Mouse (Mus musculus): ENCODE measurements around the gene Plxna2.

The Plxna2 gene

DNA sequence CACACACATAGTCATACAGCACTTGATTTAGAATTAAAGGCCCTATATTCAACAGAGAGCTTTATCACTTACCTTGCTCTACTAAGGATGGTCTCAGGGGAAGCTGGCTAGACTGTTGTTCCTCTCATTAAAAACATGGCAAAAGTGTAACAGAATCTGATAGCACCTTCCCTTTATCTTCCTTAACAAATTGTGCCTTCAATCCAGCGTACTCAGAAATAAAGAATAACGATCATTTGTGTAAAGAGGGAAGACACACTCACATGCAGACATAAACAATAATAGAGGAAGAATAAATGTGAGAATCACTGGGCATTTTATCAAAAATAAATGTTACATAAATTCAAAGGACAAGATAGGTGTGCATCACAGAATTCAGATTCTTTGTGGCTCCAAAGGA lies at the start of gene Plxna2:
Gene Plxna2 (plus strand): TSS at position 301 of the 400 bp plus-strand sequence.
- DNase-seq (ENCODE audit: low spot score in 2 of 2): no peak

DNA sequence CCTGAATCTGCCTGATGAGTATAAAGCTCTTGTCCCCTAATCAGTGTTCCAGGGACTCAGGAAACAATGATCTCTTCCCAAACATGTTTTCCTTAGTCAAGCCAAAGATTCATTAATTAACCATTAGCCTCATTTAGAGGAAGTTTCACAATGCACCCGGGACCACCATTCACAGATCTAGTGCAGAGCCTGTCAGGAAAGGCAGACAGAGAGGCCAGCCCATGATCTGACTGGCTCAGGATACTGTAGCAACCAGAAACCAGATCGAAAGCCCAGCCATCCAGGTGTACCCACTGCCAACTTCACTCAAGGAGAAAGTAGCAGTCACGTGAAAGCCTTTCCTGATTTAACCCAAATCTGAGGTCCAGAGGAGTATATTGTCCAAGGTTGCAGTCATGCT lies 44.1 kb upstream of the Plxna2 start:
- DNase-seq (ENCODE audit: low spot score in 2 of 2): no peak

DNA sequence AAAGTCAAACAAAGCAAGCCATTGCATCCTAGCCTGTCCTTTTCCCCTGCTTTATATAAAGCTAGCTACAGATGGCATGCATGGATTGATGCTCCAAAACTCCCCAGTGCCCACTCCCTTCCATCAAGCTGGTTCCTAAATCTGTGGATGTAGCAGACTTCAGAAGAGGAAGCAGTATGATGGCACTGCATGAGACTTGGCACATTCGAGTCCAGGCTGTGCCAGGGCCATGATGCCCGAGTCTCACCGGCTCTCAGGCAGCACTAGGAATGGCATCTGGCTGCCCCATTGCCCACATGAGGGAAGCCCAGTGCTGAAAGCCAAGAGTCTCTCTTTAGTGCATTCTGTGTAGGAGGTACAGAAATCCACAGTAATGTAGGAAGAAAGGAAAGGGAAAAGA lies 39.7 kb upstream of the Plxna2 start:
- peak in 1 of 2 experiments; percentile 43 for DNase-seq (ENCODE audit: low spot score in 2 of 2)

DNA sequence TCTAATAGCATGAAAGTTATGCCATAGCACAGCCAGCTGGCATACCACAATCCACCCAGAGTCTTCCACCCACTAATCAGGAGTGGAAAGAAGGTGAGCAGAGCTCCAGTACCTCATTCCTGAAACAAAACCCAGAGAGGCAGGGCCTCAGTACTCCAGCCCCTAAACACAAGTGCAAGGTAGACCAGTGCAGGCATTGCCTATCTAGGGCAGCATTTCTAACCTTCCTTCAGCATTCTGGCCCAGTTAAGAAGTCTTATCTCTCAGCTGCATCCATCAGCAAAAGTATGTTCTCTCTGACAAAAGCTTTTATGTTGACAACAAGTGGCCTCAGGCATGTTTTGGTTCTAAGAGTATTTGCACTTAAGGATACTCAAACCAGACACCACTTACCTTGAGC lies 37.5 kb upstream of the Plxna2 start:
- no peak for DNase-seq (ENCODE audit: low spot score in 2 of 2)

DNA sequence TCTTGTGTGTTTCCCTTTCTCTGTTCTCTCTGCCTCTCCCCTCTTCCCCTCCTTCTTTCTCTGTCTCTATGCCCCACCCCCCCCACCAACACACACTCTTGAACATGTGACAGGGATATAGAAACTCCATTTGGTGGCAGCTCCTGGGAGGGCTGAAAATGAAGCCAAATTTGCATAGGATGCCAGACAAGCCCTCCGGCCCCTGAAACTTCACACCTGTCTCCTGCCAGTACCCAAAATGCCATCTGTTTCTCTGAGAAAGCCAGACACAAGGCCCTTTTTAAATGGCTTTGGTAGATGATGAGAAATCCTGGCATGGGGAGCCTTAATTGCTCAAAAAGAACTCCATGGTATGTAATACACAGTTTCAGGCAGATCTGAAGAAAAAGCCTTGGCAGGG lies 31.3 kb upstream of the Plxna2 start:
- DNase-seq (ENCODE audit: low spot score in 2 of 2): no peak

DNA sequence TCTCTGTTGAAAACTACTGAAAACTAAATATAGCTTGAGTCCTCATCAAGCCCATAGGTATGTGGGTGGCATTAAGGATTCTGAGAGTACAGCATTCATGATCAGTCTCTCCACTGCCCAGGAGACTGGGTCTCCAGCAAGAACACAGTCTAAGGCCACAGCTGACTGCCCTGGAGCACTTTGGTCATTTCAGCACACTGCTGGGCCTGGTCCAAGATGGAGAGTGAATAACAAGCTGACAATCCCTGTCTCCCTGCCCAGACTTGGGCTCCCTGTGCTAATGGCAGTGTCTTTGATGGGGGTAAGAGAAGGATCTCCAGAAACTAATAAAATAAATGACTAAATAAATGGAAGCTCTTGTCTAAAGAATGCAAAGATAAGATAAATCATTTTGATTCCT lies 30.5 kb upstream of the Plxna2 start:
- DNase-seq (ENCODE audit: low spot score in 2 of 2): no peak

- DNase-seq (ENCODE audit: low spot score in 2 of 2): no peak
Measured at GRCm38 (mm10) chr1:194587956-194588668, 29.9 kb upstream of the Plxna2 start.

DNA sequence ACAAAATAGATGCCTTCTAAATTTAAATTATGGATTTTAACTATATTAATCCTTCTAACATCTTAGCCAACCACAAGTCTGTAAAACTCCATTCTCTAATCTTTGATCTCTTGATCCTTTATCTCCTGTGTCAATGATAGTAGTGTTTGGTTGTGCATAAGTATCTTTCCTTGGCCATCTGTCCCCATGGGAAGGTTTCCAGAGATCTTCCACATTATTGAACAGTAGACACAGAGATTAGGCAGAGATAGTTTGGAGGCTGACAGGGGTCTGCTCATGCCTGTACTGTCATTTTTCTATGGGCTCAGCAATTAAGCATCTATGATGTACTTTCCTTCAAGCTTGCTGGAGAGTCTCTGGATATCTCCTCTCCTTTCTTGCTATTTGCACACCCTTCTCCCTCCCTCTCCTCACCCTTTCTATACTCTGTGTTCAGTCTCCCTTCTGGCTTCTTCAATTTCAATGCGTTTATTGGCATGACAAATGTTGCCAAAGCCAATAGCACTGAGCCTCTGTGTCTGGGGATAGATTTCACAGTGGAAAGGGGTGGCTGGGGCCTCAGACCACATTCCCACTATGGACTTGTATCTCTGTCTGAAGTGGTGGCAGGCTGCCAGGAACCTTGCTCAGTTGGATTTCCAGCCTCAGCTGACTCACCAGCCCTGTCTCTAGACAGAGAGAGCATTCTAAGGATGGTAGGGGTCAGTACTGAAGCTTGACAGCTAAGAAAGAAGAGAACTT lies 29.1 kb upstream of the Plxna2 start:
- DNase-seq (ENCODE audit: low spot score in 2 of 2): no peak

GRCm38 (mm10) chr1:194593155-194593554 lies 24.9 kb upstream of the Plxna2 start:
- no peak for DNase-seq (ENCODE audit: low spot score in 2 of 2)

DNA sequence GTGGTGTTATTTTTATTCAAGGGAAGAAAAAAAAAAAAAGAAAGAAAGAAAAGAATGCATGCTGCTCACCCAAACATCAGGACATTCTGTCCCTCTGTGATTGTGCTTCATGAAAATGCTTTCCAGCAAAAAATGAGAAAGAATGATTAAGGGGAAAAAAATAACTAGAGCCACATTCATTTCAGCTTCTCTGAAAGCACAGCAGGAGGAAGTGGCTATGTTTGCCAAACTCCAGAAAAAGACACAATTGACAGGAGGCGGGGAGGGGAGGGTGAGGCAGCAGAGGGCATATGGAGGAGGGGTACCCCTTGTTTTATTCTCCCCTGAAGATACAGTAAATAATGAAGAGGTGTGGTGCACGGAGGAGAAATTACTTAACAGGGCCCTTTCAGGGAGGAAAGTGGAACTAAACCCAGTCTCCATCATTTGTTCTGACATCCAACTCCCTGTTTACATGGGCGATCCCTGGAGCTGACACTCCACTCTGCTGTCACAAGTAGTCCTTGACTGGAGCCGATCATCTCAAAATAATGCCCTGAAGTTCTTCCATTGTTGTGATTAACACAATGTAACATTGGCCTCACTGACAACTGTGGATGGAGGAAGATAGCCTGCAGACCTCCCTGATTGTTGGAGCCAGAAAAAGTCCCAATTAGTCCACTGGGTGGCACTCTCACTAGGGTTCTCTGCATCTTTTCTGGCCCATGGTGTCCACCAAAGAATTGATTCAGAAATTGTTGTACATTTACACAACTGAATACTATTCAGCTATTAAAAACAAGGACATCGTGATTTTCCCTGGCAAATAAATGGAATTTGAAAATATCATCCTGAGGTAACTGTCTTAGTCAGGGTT lies 10.4 kb upstream of the Plxna2 start:
- DNase-seq (ENCODE audit: low spot score in 2 of 2): no peak

DNA sequence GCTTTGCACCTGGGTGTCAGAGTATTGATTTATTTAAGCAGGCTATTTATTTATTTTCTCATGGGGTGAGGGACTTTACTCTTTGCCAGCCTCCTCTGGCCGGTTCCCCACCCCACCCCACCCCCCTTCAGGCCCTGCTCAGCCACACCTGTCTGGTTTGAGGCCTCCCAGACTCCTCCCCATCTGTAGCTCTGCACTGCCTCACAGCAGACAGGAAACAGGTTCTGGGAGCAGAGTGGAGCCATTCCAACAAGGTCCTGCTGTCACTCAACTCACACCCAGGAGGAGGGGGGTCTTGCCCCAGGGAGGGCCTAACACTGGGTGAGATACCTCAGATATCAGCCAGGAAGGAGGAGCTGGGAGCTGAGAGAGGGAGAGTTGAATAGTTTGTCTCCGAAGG lies 7.5 kb upstream of the Plxna2 start:
- DNase-seq (ENCODE audit: low spot score in 2 of 2): no peak

DNA sequence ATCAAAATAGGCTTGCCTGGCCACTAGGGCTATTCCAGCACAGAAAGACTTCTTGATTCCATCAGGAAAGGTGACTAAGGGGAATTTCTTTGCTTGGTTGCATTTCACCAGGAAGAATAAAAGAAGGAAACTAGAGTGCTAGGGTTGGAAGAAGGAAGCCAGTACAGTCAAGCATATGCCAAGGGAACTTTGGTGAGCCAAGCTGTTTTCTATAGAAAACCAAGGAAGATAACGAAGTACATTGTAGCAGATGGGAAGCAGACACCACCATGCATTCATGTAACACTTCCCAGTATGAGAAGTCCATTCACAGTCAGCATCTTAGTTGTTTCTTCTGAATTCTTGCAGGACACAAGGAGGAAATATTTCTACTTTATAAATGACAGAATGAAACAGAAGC lies 5.4 kb upstream of the Plxna2 start:
- DNase-seq (ENCODE audit: low spot score in 2 of 2): no peak

- no peak for DNase-seq (ENCODE audit: low spot score in 2 of 2)
Measured at GRCm38 (mm10) chr1:194613271-194613834, 4.7 kb upstream of the Plxna2 start.

DNA sequence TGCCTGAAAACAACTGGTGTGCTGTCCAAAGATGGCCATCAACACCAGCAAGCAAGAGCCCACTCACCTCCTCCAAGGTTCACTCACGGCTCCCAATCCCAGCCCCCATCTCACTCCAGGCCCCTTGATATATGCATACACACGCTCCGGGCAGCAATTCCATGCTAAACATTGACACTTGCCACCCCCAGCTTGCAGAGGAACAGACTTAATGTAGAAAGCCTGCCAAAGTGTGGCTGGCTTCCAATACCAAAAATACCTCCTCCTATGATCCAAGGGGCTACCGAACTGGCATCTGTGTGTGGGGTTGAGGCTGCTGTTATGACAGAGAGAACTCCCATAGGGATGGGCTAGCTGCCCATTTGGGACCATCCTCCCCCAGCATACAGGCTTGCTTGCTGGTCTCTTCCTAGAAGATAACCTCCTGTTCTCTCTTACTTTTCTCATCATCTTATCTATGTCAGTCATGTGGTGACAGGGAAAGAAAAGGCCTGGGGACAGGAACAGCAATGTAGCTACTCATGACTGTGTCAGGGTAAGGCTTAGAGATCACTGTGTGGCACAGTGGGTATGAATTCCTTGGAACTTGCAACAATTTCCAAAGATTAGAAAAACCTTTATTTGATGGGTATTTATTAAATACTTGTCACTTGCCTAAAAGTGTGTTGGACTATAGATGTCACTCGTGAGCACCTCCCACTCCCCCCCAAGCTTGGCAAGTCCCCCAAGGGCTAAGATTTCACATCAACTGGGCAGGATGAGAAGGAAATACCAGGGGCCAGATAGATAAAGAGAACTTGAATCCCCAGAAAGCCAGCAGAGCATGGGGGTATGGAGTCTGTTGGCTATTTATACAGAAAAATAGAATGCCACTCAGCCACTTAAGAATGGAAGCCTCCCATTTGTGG lies 3.8 kb upstream of the Plxna2 start:
- DNase-seq (ENCODE audit: low spot score in 2 of 2): peak; percentile 33 to 61

- DNase-seq (ENCODE audit: low spot score in 2 of 2): no peak
Measured at GRCm38 (mm10) chr1:194616136-194616535, 1.9 kb upstream of the Plxna2 start.

GRCm38 (mm10) chr1:194618841-194619311 lies 858 bp downstream of the Plxna2 start:
- DNase-seq (ENCODE audit: low spot score in 2 of 2): peak; percentile 62 to 75

- peak; percentile 85 to 86 for DNase-seq (ENCODE audit: low spot score in 2 of 2)
Measured at GRCm38 (mm10) chr1:194619353-194620244, 1.6 kb downstream of the Plxna2 start.

- peak in 1 of 2 experiments; percentile 57 for DNase-seq (ENCODE audit: low spot score in 2 of 2)
Measured at GRCm38 (mm10) chr1:194620245-194620991, 2.4 kb downstream of the Plxna2 start.

DNA sequence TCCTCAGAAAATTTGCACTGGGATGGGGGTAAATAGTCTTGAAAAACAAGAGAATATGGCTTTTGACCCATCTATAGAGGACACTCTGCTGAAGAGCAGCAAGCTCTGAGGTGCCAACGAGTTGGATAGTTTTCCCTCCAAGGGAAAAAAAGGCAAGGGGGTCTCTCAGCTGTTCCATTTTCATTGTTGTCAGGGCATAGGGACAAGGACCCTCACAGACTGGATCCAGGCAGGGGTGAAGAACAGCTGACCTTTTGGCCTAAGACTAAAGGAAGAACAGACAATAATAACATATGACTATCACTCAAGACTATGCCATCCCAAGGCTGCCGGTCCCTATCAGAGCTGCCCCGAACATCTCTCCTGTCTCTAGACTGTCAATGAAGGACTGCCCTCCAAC lies 4.2 kb downstream of the Plxna2 start:
- no peak for DNase-seq (ENCODE audit: low spot score in 2 of 2)

All from frontal cortex, postnatal 14 days (tissue).